Mouse (Mus musculus) inflammation-experienced regulatory T-cells (primary cell): ENCODE results near the gene Gjd2. TPM values are rescaled to one million over a fixed set of nuclear protein-coding genes. Genes with fewer than 3 reads are reported as not detected.

Source experiments
- polyA plus RNA-seq, 2 experiments: library from polyadenylated mRNA; unstranded; fragments of 100-300 nt; shearing (Covaris generic); gene quantifications; one replicate each; pipeline ENCODE4 v1.2.1; 2017

Gene Gjd2
- not detected for polyA plus RNA-seq

GRCm38 (mm10) chr2:114013295-114013771 is at the start of gene Gjd2:
Gene Gjd2 (minus strand): TSS chr2:114013619.

GRCm38 (mm10) chr2:114052696-114053598 is 39.5 kb upstream of the Gjd2 start, which contains the start of gene Actc1:
Gene Actc1 (minus strand): TSS chr2:114053548.

Other genes starting within 250 kb of the Gjd2 start
- 1 to 10 TPM; 6.3 to 9.3 TPM for gene Scg5, start 184.5 kb downstream of the Gjd2 start, polyA plus RNA-seq
- 1 to 10 TPM; 3.2 to 5.1 TPM for gene Arhgap11a, start 165.0 kb downstream of the Gjd2 start, polyA plus RNA-seq
- 1 to 10 TPM in 1 of 2 experiments, under 1 TPM in 1; 0.66 to 4.7 TPM for gene Actc1, start 39.9 kb upstream of the Gjd2 start, polyA plus RNA-seq
- gene Aqr, start 173.4 kb upstream of the Gjd2 start, polyA plus RNA-seq: 100 to 1,000 TPM in 1 of 2 experiments, 10 to 100 TPM in 1; 70.5 to 106 TPM
- gene Zfp770, start 187.8 kb upstream of the Gjd2 start, polyA plus RNA-seq: 1 to 10 TPM in 1 of 2 experiments, under 1 TPM in 1; 0.67 to 2.7 TPM